Mouse (Mus musculus): Measurements from ENCODE around the gene Depdc1b. TPM values are rescaled to one million over a fixed set of nuclear protein-coding genes. Genes with fewer than 3 reads are reported as not detected.

Depdc1b gene
- polyA plus RNA-seq, 1 experiment, result 1.7 TPM

- Histone ChIP-seq H3K36me3 (ENCODE audit: control insufficient read depth, insufficient read depth, low read length) (no peaks in the 10 kb centered on the region), H3K27me3 (ENCODE audit: control insufficient read depth, insufficient read depth, low read length) (no peaks in the 10 kb centered on the region), H3K4me3 (ENCODE audit: extremely low read depth, insufficient read depth, insufficient read length) (no peak overlapping the region), H3K27ac (ENCODE audit: insufficient read depth, low read length) (no peak overlapping the region), H3K4me1 (ENCODE audit: control insufficient read depth, insufficient read depth, insufficient read length) (no peaks in the 10 kb centered on the region)
- DNase-seq (ENCODE audit: low read depth in 1 of 2, low spot score in 2 of 2), result no peak
- TF ChIP-seq POLR2A (IDR thresholded peaks at IDR 0.05; ENCODE audit: low read depth, low read length) (no peak), CTCF (IDR thresholded peaks at IDR 0.05; ENCODE audit: extremely low read depth, insufficient read depth, insufficient read length, insufficient replicate concordance) (no peak)
- 97% methylated on average over 9 of the region's 9 CpGs for WGBS
Observed at GRCm38 (mm10) chr13:108386058-108386457, 69.9 kb downstream of the Depdc1b start.

- H3K27me3 ChIP-seq (ENCODE audit: control insufficient read depth, insufficient read depth, low read length), result no peaks in the 10 kb centered on the region
- H3K36me3 ChIP-seq (ENCODE audit: control insufficient read depth, insufficient read depth, low read length), result no peaks in the 10 kb centered on the region
- DNase-seq (ENCODE audit: low read depth in 1 of 2, low spot score in 2 of 2), result peak; percentile 35 to 37
- H3K4me3 ChIP-seq (ENCODE audit: extremely low read depth, insufficient read depth, insufficient read length), result no peak overlapping the region
- H3K4me1 ChIP-seq (ENCODE audit: control insufficient read depth, insufficient read depth, insufficient read length), result no peaks in the 10 kb centered on the region
- no peak for TF ChIP-seq POLR2A (IDR thresholded peaks at IDR 0.05; ENCODE audit: low read depth, low read length)
- peak; percentile 58; the same call in 1 of the 2 replicates for TF ChIP-seq CTCF (IDR thresholded peaks at IDR 0.05; ENCODE audit: extremely low read depth, insufficient read depth, insufficient read length, insufficient replicate concordance)
- no peak overlapping the region for H3K27ac ChIP-seq (ENCODE audit: insufficient read depth, low read length)
- 6% methylated on average over 1 of the region's 1 CpGs for WGBS
Observed at GRCm38 (mm10) chr13:108390565-108390964, 74.4 kb downstream of the Depdc1b start.

GRCm38 (mm10) chr13:108403197-108403596, 87.1 kb downstream of the Depdc1b start:
- no peaks in the 10 kb centered on the region for H3K36me3 ChIP-seq (ENCODE audit: control insufficient read depth, insufficient read depth, low read length)

GRCm38 (mm10) chr13:108404372-108404771, 88.2 kb downstream of the Depdc1b start:
- no peak overlapping the region for H3K4me3 ChIP-seq (ENCODE audit: extremely low read depth, insufficient read depth, insufficient read length)
- DNase-seq (ENCODE audit: low read depth in 1 of 2, low spot score in 2 of 2), result no peak
- H3K4me1 ChIP-seq (ENCODE audit: control insufficient read depth, insufficient read depth, insufficient read length), result no peaks in the 10 kb centered on the region
- WGBS, result 45% methylated on average over 4 of the region's 4 CpGs
- H3K36me3 ChIP-seq (ENCODE audit: control insufficient read depth, insufficient read depth, low read length), result no peaks in the 10 kb centered on the region
- no peaks in the 10 kb centered on the region for H3K27me3 ChIP-seq (ENCODE audit: control insufficient read depth, insufficient read depth, low read length)
- H3K27ac ChIP-seq (ENCODE audit: insufficient read depth, low read length), result no peak overlapping the region
- TF ChIP-seq CTCF (IDR thresholded peaks at IDR 0.05; ENCODE audit: extremely low read depth, insufficient read depth, insufficient read length, insufficient replicate concordance) (no peak), POLR2A (IDR thresholded peaks at IDR 0.05; ENCODE audit: low read depth, low read length) (no peak)

More at GRCm38 (mm10) chr13:108403197-108403596, 87.1 kb downstream of the Depdc1b start:
- no peak for DNase-seq (ENCODE audit: low read depth in 1 of 2, low spot score in 2 of 2)
- Histone ChIP-seq H3K4me1 (ENCODE audit: control insufficient read depth, insufficient read depth, insufficient read length) (no peaks in the 10 kb centered on the region), H3K4me3 (ENCODE audit: extremely low read depth, insufficient read depth, insufficient read length) (no peak overlapping the region), H3K27ac (ENCODE audit: insufficient read depth, low read length) (no peak overlapping the region), H3K27me3 (ENCODE audit: control insufficient read depth, insufficient read depth, low read length) (no peaks in the 10 kb centered on the region)
- 93% methylated on average over 5 of the region's 5 CpGs for WGBS
- no peak for TF ChIP-seq POLR2A (IDR thresholded peaks at IDR 0.05; ENCODE audit: low read depth, low read length)
- TF ChIP-seq CTCF (IDR thresholded peaks at IDR 0.05; ENCODE audit: extremely low read depth, insufficient read depth, insufficient read length, insufficient replicate concordance), result no peak

GRCm38 (mm10) chr13:108415464-108415863, 99.3 kb downstream of the Depdc1b start:
- Histone ChIP-seq H3K4me1 (ENCODE audit: control insufficient read depth, insufficient read depth, insufficient read length) (no peaks in the 10 kb centered on the region), H3K27me3 (ENCODE audit: control insufficient read depth, insufficient read depth, low read length) (no peaks in the 10 kb centered on the region), H3K36me3 (ENCODE audit: control insufficient read depth, insufficient read depth, low read length) (no peaks in the 10 kb centered on the region), H3K4me3 (ENCODE audit: extremely low read depth, insufficient read depth, insufficient read length) (no peak overlapping the region), H3K27ac (ENCODE audit: insufficient read depth, low read length) (no peak overlapping the region)
- DNase-seq (ENCODE audit: low read depth in 1 of 2, low spot score in 2 of 2), result no peak
- 68% methylated on average over 2 of the region's 2 CpGs for WGBS
- TF ChIP-seq POLR2A (IDR thresholded peaks at IDR 0.05; ENCODE audit: low read depth, low read length), result no peak

GRCm38 (mm10) chr13:108418741-108419507, 102.8 kb downstream of the Depdc1b start:
- H3K4me3 ChIP-seq (ENCODE audit: extremely low read depth, insufficient read depth, insufficient read length), result no peak overlapping the region
- no peak for DNase-seq (ENCODE audit: low read depth in 1 of 2, low spot score in 2 of 2)
- H3K36me3 ChIP-seq (ENCODE audit: control insufficient read depth, insufficient read depth, low read length), result no peaks in the 10 kb centered on the region
- 65% methylated on average over 1 of the region's 1 CpGs for WGBS
- H3K27ac ChIP-seq (ENCODE audit: insufficient read depth, low read length), result no peak overlapping the region
- TF ChIP-seq POLR2A (IDR thresholded peaks at IDR 0.05; ENCODE audit: low read depth, low read length), result no peak
- no peak for TF ChIP-seq CTCF (IDR thresholded peaks at IDR 0.05; ENCODE audit: extremely low read depth, insufficient read depth, insufficient read length, insufficient replicate concordance)
- no peaks in the 10 kb centered on the region for H3K27me3 ChIP-seq (ENCODE audit: control insufficient read depth, insufficient read depth, low read length)
- no peaks in the 10 kb centered on the region for H3K4me1 ChIP-seq (ENCODE audit: control insufficient read depth, insufficient read depth, insufficient read length)

GRCm38 (mm10) chr13:108426322-108426721, 110.2 kb downstream of the Depdc1b start:
- Histone ChIP-seq H3K4me1 (ENCODE audit: control insufficient read depth, insufficient read depth, insufficient read length) (peaks cover 1% of the 10 kb centered on the region; the same call in 1 of the 2 replicates), H3K27me3 (ENCODE audit: control insufficient read depth, insufficient read depth, low read length) (no peaks in the 10 kb centered on the region), H3K4me3 (ENCODE audit: extremely low read depth, insufficient read depth, insufficient read length) (no peak overlapping the region), H3K36me3 (ENCODE audit: control insufficient read depth, insufficient read depth, low read length) (no peaks in the 10 kb centered on the region), H3K27ac (ENCODE audit: insufficient read depth, low read length) (no peak overlapping the region)
- WGBS, result 74% methylated on average over 5 of the region's 5 CpGs
- peak in 1 of 2 experiments; percentile 7 for DNase-seq (ENCODE audit: low read depth in 1 of 2, low spot score in 2 of 2)
- no peak for TF ChIP-seq POLR2A (IDR thresholded peaks at IDR 0.05; ENCODE audit: low read depth, low read length)
- no peak for TF ChIP-seq CTCF (IDR thresholded peaks at IDR 0.05; ENCODE audit: extremely low read depth, insufficient read depth, insufficient read length, insufficient replicate concordance)

Data from spleen, adult 2 months (tissue).